In genomic region chr2:28537995-28538816, GRCm38 (mm10) we compare ENCODE assay signal across 9 mouse cellular contexts. TPM values are rescaled to one million over a fixed set of nuclear protein-coding genes. Genes with fewer than 3 reads are reported as not detected.
DNase-seq lines count a peak whose midpoint lies in the region; ATAC-seq and TF ChIP-seq lines count a peak whose summit lies in the region.
"Had no signal": no experiment of that assay in that cellular context is flagged by ENCODE, and none has a peak within 500 bp of the region (broad histone marks: within the 10 kb centered on the region; RNA-seq: fewer than 3 reads in every experiment).

No protein-coding gene starts in this region.

- no peak for ATAC-seq in neural tube, embryonic 11.5 days (ENCODE audit: insufficient read depth, low FRiP score, low TSS enrichment)
- no peak for ATAC-seq in embryonic facial prominence, embryonic 14.5 days (ENCODE audit: low read depth)
- peak; percentile 37; the same call in 1 of the 2 replicates for ATAC-seq in intestine, postnatal 0 days
- no peak for ATAC-seq in stomach, embryonic 14.5 days (ENCODE audit: insufficient number of reproducible peaks, insufficient read depth, low FRiP score, low read depth)

- no peak overlapping the region for H3K4me2 ChIP-seq in neural tube, embryonic 11.5 days (ENCODE audit: low read depth)
- H3K4me2 ChIP-seq in embryonic facial prominence, embryonic 14.5 days (ENCODE audit: low read depth, low read length): no peak overlapping the region
- H3K4me2 ChIP-seq in intestine, postnatal 0 days (replicated peaks; ENCODE audit: low read depth): no peak overlapping the region
- no peak overlapping the region for H3K4me2 ChIP-seq in stomach, embryonic 14.5 days (replicated peaks; ENCODE audit: low read depth, low read length)

- H3K4me3 ChIP-seq in neural tube, embryonic 11.5 days (ENCODE audit: low read depth, low read length): no peak overlapping the region
- no peak overlapping the region for H3K4me3 ChIP-seq in embryonic facial prominence, embryonic 14.5 days (ENCODE audit: low read depth, low read length)
- H3K4me3 ChIP-seq in intestine, postnatal 0 days (ENCODE audit: low read depth, low read length): no peak overlapping the region
- H3K4me3 ChIP-seq in stomach, embryonic 14.5 days (ENCODE audit: low read depth, low read length): no peak overlapping the region

- no peak for TF ChIP-seq CTCF in intestine, postnatal 0 days (IDR thresholded peaks at IDR 0.05; ENCODE audit: low read depth)

- H3K9ac ChIP-seq in neural tube, embryonic 11.5 days (ENCODE audit: low read length): no peak overlapping the region
- H3K9ac ChIP-seq in embryonic facial prominence, embryonic 14.5 days (ENCODE audit: low read depth, low read length): peak overlapping the region; percentile 26
- H3K9ac ChIP-seq in intestine, postnatal 0 days (ENCODE audit: low read depth, low read length): no peak overlapping the region
- no peak overlapping the region for H3K9ac ChIP-seq in stomach, embryonic 14.5 days (replicated peaks; ENCODE audit: low read depth, low read length)
- H3K9ac ChIP-seq: liver, embryonic 14.5 days had no signal

- H3K27me3 ChIP-seq in neural tube, embryonic 11.5 days (ENCODE audit: control insufficient read depth, insufficient read depth, low read length): no peaks in the 10 kb centered on the region
- H3K27me3 ChIP-seq in embryonic facial prominence, embryonic 14.5 days (replicated peaks; ENCODE audit: control insufficient read depth, insufficient read depth, low read length): no peaks in the 10 kb centered on the region
- no peaks in the 10 kb centered on the region for H3K27me3 ChIP-seq in intestine, postnatal 0 days (replicated peaks; ENCODE audit: control insufficient read depth, insufficient read depth, low read length)
- H3K27me3 ChIP-seq in stomach, embryonic 14.5 days (ENCODE audit: control insufficient read depth, insufficient read depth, low read length): no peaks in the 10 kb centered on the region

- 0 out of 2 replicates have a peak, but pooled peaks cover 2% of the 10 kb centered on the region for H3K36me3 ChIP-seq in neural tube, embryonic 11.5 days (ENCODE audit: control insufficient read depth, insufficient read depth, low read length)
- peaks cover 21% of the 10 kb centered on the region for H3K36me3 ChIP-seq in embryonic facial prominence, embryonic 14.5 days (ENCODE audit: control insufficient read depth, insufficient read depth, low read length)
- peaks cover 21% of the 10 kb centered on the region for H3K36me3 ChIP-seq in intestine, postnatal 0 days (ENCODE audit: control insufficient read depth, insufficient read depth)
- H3K36me3 ChIP-seq in stomach, embryonic 14.5 days (ENCODE audit: control insufficient read depth, insufficient read depth, low read length): peaks cover 12% of the 10 kb centered on the region

- H3K4me1 ChIP-seq in neural tube, embryonic 11.5 days (ENCODE audit: control insufficient read depth, insufficient read depth, low read length): peaks cover 64% of the 10 kb centered on the region
- peaks cover 54% of the 10 kb centered on the region for H3K4me1 ChIP-seq in embryonic facial prominence, embryonic 14.5 days (ENCODE audit: control insufficient read depth, insufficient read depth, low read length)
- peaks cover 26% of the 10 kb centered on the region; the same call in 1 of the 2 replicates for H3K4me1 ChIP-seq in intestine, postnatal 0 days (replicated peaks; ENCODE audit: control insufficient read depth, insufficient read depth, low read length)
- H3K4me1 ChIP-seq in stomach, embryonic 14.5 days (ENCODE audit: control insufficient read depth, insufficient read depth, low read length): peaks cover 68% of the 10 kb centered on the region

- WGBS in neural tube, embryonic 11.5 days: 70% methylated on average over 8 of the region's 8 CpGs
- WGBS in embryonic facial prominence, embryonic 14.5 days: 70% methylated on average over 8 of the region's 8 CpGs
- WGBS in intestine, postnatal 0 days: 52% methylated on average over 8 of the region's 8 CpGs
- 70% methylated on average over 8 of the region's 8 CpGs for WGBS in stomach, embryonic 14.5 days

- H3K9me3 ChIP-seq in neural tube, embryonic 11.5 days (ENCODE audit: control insufficient read depth, low read length): no peaks in the 10 kb centered on the region
- H3K9me3 ChIP-seq in embryonic facial prominence, embryonic 14.5 days (ENCODE audit: control insufficient read depth, low read length): no peaks in the 10 kb centered on the region
- no peaks in the 10 kb centered on the region for H3K9me3 ChIP-seq in intestine, postnatal 0 days (ENCODE audit: control insufficient read depth)
- no peaks in the 10 kb centered on the region for H3K9me3 ChIP-seq in stomach, embryonic 14.5 days (ENCODE audit: control insufficient read depth, low read depth, low read length)

- DNase-seq in neural tube, embryonic 11.5 days (ENCODE audit: low spot score): no peak
- DNase-seq in neural tube, embryonic 10.5 days (ENCODE audit: extremely low spot score, low spot score): no peak
- DNase-seq in embryonic facial prominence, embryonic 14.5 days (ENCODE audit: low spot score): no peak
- DNase-seq in left cerebral cortex, postnatal 4 days: no peak
- DNase-seq in gastrocnemius, postnatal 36 days: no peak
- DNase-seq: thymus, postnatal 14 days had no signal

- peak overlapping the region; percentile 74; the same call in 1 of the 2 replicates for H3K27ac ChIP-seq in neural tube, embryonic 11.5 days (ENCODE audit: low read depth, low read length)
- peak overlapping the region; percentile 71 for H3K27ac ChIP-seq in embryonic facial prominence, embryonic 14.5 days (replicated peaks; ENCODE audit: low read depth, low read length)
- peak overlapping the region; percentile 50 for H3K27ac ChIP-seq in intestine, postnatal 0 days (ENCODE audit: low read depth, low read length)
- H3K27ac ChIP-seq in stomach, embryonic 14.5 days (ENCODE audit: low read length): peak overlapping the region; percentile 78; the same call in 1 of the 2 replicates
- H3K27ac ChIP-seq: liver, embryonic 14.5 days had no signal

- intact Hi-C loops in left cerebral cortex, postnatal 4 days (cut with DNase I): no loop called here
- intact Hi-C loops in gastrocnemius, postnatal 36 days (cut with DNase I): no loop called here

RNA-seq across cellular contexts. Expression of gene Cel, which starts 25.0 kb away (rescaled TPM):
- polyA plus RNA-seq in neural tube, embryonic 11.5 days (2014; fragmentation: Nextera tagmentation; extraction: Ambion mirVana): not detected in 2 replicates
- polyA plus RNA-seq in embryonic facial prominence, embryonic 14.5 days (2014; fragmentation: Nextera tagmentation; extraction: Ambion mirVana): not detected in 2 replicates
- polyA plus RNA-seq in intestine, postnatal 0 days (2015; fragmentation: Nextera tagmentation; extraction: Ambion mirVana): 5.5 and 7.9 TPM in 2 replicates
- polyA plus RNA-seq in stomach, embryonic 14.5 days (2014; fragmentation: Nextera tagmentation; extraction: Ambion mirVana): 28.9 TPM in 1 of 2 replicates, not detected in the other
- total RNA-seq in left cerebral cortex, postnatal 4 days (2021): not detected
- not detected for total RNA-seq in gastrocnemius, postnatal 36 days (2021)

RNA-seq across cellular contexts. Expression of gene Ralgds, which starts 25.3 kb away (rescaled TPM):
- 62.8 and 86.7 TPM in 2 replicates for polyA plus RNA-seq in neural tube, embryonic 11.5 days (2014; fragmentation: Nextera tagmentation; extraction: Ambion mirVana)
- polyA plus RNA-seq in embryonic facial prominence, embryonic 14.5 days (2014; fragmentation: Nextera tagmentation; extraction: Ambion mirVana): 59.3 and 67.5 TPM in 2 replicates
- 11.5 and 15.6 TPM in 2 replicates for polyA plus RNA-seq in intestine, postnatal 0 days (2015; fragmentation: Nextera tagmentation; extraction: Ambion mirVana)
- polyA plus RNA-seq in stomach, embryonic 14.5 days (2014; fragmentation: Nextera tagmentation; extraction: Ambion mirVana): 36.2 and 38.6 TPM in 2 replicates
- 100 to 1,000 TPM; 164 to 176 TPM for total RNA-seq in left cerebral cortex, postnatal 4 days (2021)
- 1 to 10 TPM; 8.5 to 9.4 TPM for total RNA-seq in gastrocnemius, postnatal 36 days (2021)

RNA-seq across cellular contexts. Expression of gene Gm10134, which starts 32.3 kb away (rescaled TPM):
- polyA plus RNA-seq in neural tube, embryonic 11.5 days (2014; fragmentation: Nextera tagmentation; extraction: Ambion mirVana): 1.0 TPM in 1 of 2 replicates, not detected in the other
- polyA plus RNA-seq in embryonic facial prominence, embryonic 14.5 days (2014; fragmentation: Nextera tagmentation; extraction: Ambion mirVana): 2.7 TPM in 1 of 2 replicates, not detected in the other
- 6.0 and 8.7 TPM in 2 replicates for polyA plus RNA-seq in intestine, postnatal 0 days (2015; fragmentation: Nextera tagmentation; extraction: Ambion mirVana)
- polyA plus RNA-seq in stomach, embryonic 14.5 days (2014; fragmentation: Nextera tagmentation; extraction: Ambion mirVana): 6.6 and 7.5 TPM in 2 replicates
- total RNA-seq in left cerebral cortex, postnatal 4 days (2021): not detected
- total RNA-seq in gastrocnemius, postnatal 36 days (2021): not detected
- polyA plus RNA-seq: liver, embryonic 14.5 days had no signal

RNA-seq across cellular contexts. Expression of gene Gbgt1, which starts 41.5 kb away (rescaled TPM):
- polyA plus RNA-seq in neural tube, embryonic 11.5 days (2014; fragmentation: Nextera tagmentation; extraction: Ambion mirVana): 0.82 TPM in 1 of 2 replicates, not detected in the other
- 1.3 and 1.7 TPM in 2 replicates for polyA plus RNA-seq in embryonic facial prominence, embryonic 14.5 days (2014; fragmentation: Nextera tagmentation; extraction: Ambion mirVana)
- 1.1 and 1.6 TPM in 2 replicates for polyA plus RNA-seq in intestine, postnatal 0 days (2015; fragmentation: Nextera tagmentation; extraction: Ambion mirVana)
- 2.9 and 3.1 TPM in 2 replicates for polyA plus RNA-seq in stomach, embryonic 14.5 days (2014; fragmentation: Nextera tagmentation; extraction: Ambion mirVana)
- 1 to 10 TPM; 2.5 to 2.6 TPM for total RNA-seq in left cerebral cortex, postnatal 4 days (2021)
- total RNA-seq in gastrocnemius, postnatal 36 days (2021): 1 to 10 TPM in 1 of 2 experiments, under 1 TPM in 1; 0.79 to 1.2 TPM

RNA-seq across cellular contexts. Expression of gene Gtf3c5, which starts 45.3 kb away (rescaled TPM):
- polyA plus RNA-seq in neural tube, embryonic 11.5 days (2014; fragmentation: Nextera tagmentation; extraction: Ambion mirVana): 39.7 and 43.8 TPM in 2 replicates
- polyA plus RNA-seq in embryonic facial prominence, embryonic 14.5 days (2014; fragmentation: Nextera tagmentation; extraction: Ambion mirVana): 23.7 and 27.9 TPM in 2 replicates
- polyA plus RNA-seq in intestine, postnatal 0 days (2015; fragmentation: Nextera tagmentation; extraction: Ambion mirVana): 8.4 and 8.9 TPM in 2 replicates
- polyA plus RNA-seq in stomach, embryonic 14.5 days (2014; fragmentation: Nextera tagmentation; extraction: Ambion mirVana): 29.0 and 30.5 TPM in 2 replicates
- 10 to 100 TPM; 26.6 to 27.8 TPM for total RNA-seq in left cerebral cortex, postnatal 4 days (2021)
- 1 to 10 TPM; 5.9 to 6.2 TPM for total RNA-seq in gastrocnemius, postnatal 36 days (2021)
